16 mouse cellular contexts compared by ENCODE assay signal in the genomic region with DNA sequence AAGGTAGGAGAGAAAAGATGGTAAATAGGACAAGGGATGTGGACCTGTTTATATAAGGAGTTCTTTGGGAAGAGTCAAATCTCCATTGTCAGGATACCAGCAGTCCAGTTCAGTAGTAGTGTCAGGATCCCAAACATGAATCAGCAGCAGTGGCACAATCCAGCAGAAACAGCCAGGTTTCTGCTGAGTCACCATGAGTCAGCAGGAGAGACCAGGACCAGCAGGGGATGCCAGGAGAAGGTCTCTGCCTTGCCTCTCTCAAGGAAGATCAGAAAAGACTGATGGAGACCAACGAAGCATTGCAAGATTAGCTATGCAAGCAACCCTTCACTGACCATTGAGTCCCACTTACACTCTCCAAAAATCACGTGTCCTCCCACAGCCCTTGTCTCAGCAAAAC. TPM values are rescaled to one million over a fixed set of nuclear protein-coding genes. Genes with fewer than 3 reads are reported as not detected.
DNase-seq lines count a peak whose midpoint lies in the region; ATAC-seq and TF ChIP-seq lines count a peak whose summit lies in the region.
"Had no signal": no experiment of that assay in that cellular context is flagged by ENCODE, and none has a peak within 500 bp of the region (broad histone marks: within the 10 kb centered on the region; RNA-seq: fewer than 3 reads in every experiment).

No protein-coding gene starts in this region.

- H3K9ac ChIP-seq in liver, postnatal 0 days (replicated peaks) = no peak overlapping the region
- H3K9ac ChIP-seq in ES-Bruce4 (ENCODE audit: low read depth, poor library complexity, severe bottlenecking) = no peak overlapping the region
- H3K9ac ChIP-seq: hindbrain, embryonic 13.5 days; kidney, embryonic 15.5 days; neural tube, embryonic 12.5 days had no signal

- DNase-seq in liver (peak; percentile 61), NIH3T3 (ENCODE audit: low read depth) (peak; percentile 85)
- DNase-seq in liver, postnatal 0 days = no peak
- DNase-seq in fibroblast of lung, adult 2 months (ENCODE audit: low read depth) = peak; percentile 64
- no peak for DNase-seq in limb, embryonic 10.5 days (ENCODE audit: low spot score)
- DNase-seq in kidney, adult 11 months = no peak
- DNase-seq: cerebellum, adult 8-10 months; heart, adult 18-20 months; left cerebral cortex, postnatal 4 days; thymus, postnatal 36 days had no signal

- no peak overlapping the region for H3K4me3 ChIP-seq in liver, postnatal 0 days (ENCODE audit: low read depth, low read length)
- H3K4me3 ChIP-seq in ES-Bruce4 (ENCODE audit: low read depth, low read length) = no peak overlapping the region
- no peak overlapping the region for H3K4me3 ChIP-seq in limb, embryonic 10.5 days
- H3K4me3 ChIP-seq: forebrain, embryonic 10.5 days; hindbrain, embryonic 13.5 days; kidney, embryonic 15.5 days; layer of hippocampus, adult 2 months; neural tube, embryonic 12.5 days had no signal

- no peak for TF ChIP-seq CTCF in liver, postnatal 0 days (IDR thresholded peaks at IDR 0.05; ENCODE audit: low read depth)
- no peak for TF ChIP-seq CTCF in ES-Bruce4 (IDR thresholded peaks at IDR 0.05; ENCODE audit: low read depth, low read length)

- no peak for ATAC-seq in liver, postnatal 0 days

- no peaks in the 10 kb centered on the region for H3K36me3 ChIP-seq in liver, postnatal 0 days (replicated peaks; ENCODE audit: insufficient read depth, low read length)
- no peaks in the 10 kb centered on the region for H3K36me3 ChIP-seq in ES-Bruce4 (ENCODE audit: control insufficient read depth, insufficient read depth, low read length, poor library complexity, severe bottlenecking)
- no peaks in the 10 kb centered on the region for H3K36me3 ChIP-seq in limb, embryonic 10.5 days
- H3K36me3 ChIP-seq: forebrain, embryonic 10.5 days; hindbrain, embryonic 13.5 days; kidney, embryonic 15.5 days; neural tube, embryonic 12.5 days had no signal

- WGBS in liver, postnatal 0 days (ENCODE audit: insufficient replicate concordance) = 59% methylated on average over 2 of the region's 2 CpGs
- WGBS in limb, embryonic 10.5 days = 73% methylated on average over 2 of the region's 2 CpGs

- H3K27me3 ChIP-seq in liver, postnatal 0 days (ENCODE audit: insufficient read depth, low read length) = 0 out of 2 replicates have a peak, but pooled peaks cover 3% of the 10 kb centered on the region
- no peaks in the 10 kb centered on the region for H3K27me3 ChIP-seq in ES-Bruce4 (ENCODE audit: control insufficient read depth, insufficient read depth, low read length, poor library complexity, severe bottlenecking)
- no peaks in the 10 kb centered on the region for H3K27me3 ChIP-seq in limb, embryonic 10.5 days (ENCODE audit: low read depth, poor library complexity, severe bottlenecking)
- H3K27me3 ChIP-seq: hindbrain, embryonic 13.5 days; kidney, embryonic 15.5 days; neural tube, embryonic 12.5 days had no signal

- no peak for TF ChIP-seq EP300 in liver, postnatal 0 days (IDR thresholded peaks at IDR 0.05; ENCODE audit: low read depth)
- peak; percentile 85 for TF ChIP-seq EP300 in ES-Bruce4 (IDR thresholded peaks at IDR 0.05; ENCODE audit: insufficient read depth, low read depth, low read length)

- H3K4me1 ChIP-seq in liver, postnatal 0 days (ENCODE audit: insufficient read depth) = no peaks in the 10 kb centered on the region
- no peaks in the 10 kb centered on the region for H3K4me1 ChIP-seq in ES-Bruce4 (ENCODE audit: control insufficient read depth, insufficient read depth, low read length)
- peaks cover 13% of the 10 kb centered on the region; the same call in 1 of the 2 replicates for H3K4me1 ChIP-seq in limb, embryonic 10.5 days
- H3K4me1 ChIP-seq: forebrain, embryonic 10.5 days; hindbrain, embryonic 13.5 days; kidney, embryonic 15.5 days; neural tube, embryonic 12.5 days had no signal

- H3K9me3 ChIP-seq in liver, postnatal 0 days (ENCODE audit: low read length) = peaks cover 7% of the 10 kb centered on the region
- H3K9me3 ChIP-seq in ES-Bruce4 (replicated peaks; ENCODE audit: control insufficient read depth, insufficient read depth, low read length, poor library complexity, severe bottlenecking) = peaks cover 2% of the 10 kb centered on the region; the same call in 1 of the 2 replicates
- no peaks in the 10 kb centered on the region for H3K9me3 ChIP-seq in limb, embryonic 10.5 days (replicated peaks)

- H3K27ac ChIP-seq in liver, postnatal 0 days (ENCODE audit: low read depth) = no peak overlapping the region
- peak overlapping the region; percentile 72 for H3K27ac ChIP-seq in ES-Bruce4 (ENCODE audit: insufficient read depth, low read length)
- no peak overlapping the region for H3K27ac ChIP-seq in limb, embryonic 10.5 days
- H3K27ac ChIP-seq: forebrain, embryonic 10.5 days; hindbrain, embryonic 13.5 days; kidney, embryonic 15.5 days; layer of hippocampus, adult 2 months; neural tube, embryonic 12.5 days had no signal

- H3K4me2 ChIP-seq in liver, postnatal 0 days (ENCODE audit: low read depth, low read length) = no peak overlapping the region
- H3K4me2 ChIP-seq: hindbrain, embryonic 13.5 days; kidney, embryonic 15.5 days; neural tube, embryonic 12.5 days had no signal

- TF ChIP-seq POLR2A in ES-Bruce4 (IDR thresholded peaks at IDR 0.05; ENCODE audit: insufficient read depth, low read length) = no peak

RNA-seq across cellular contexts. Expression of a gene that starts 35.4 kb away (rescaled TPM):
- 0.63 and 0.84 TPM in 2 replicates for polyA plus RNA-seq in liver, postnatal 0 days (2015; fragmentation: Nextera tagmentation; extraction: Ambion mirVana)
- 3.4 and 7.8 TPM in 2 replicates for polyA plus RNA-seq in ES-Bruce4 (2011; ENCODE audit: insufficient read depth, insufficient read length, low read depth, missing spikeins)
- 0.70 and 1.5 TPM in 2 replicates for polyA plus RNA-seq in limb, embryonic 10.5 days (2016; fragmentation: Nextera tagmentation; extraction: Ambion mirVana)

Comparison
In these comparisons a context has a peak if more than half of its experiments do, and no peak if none do; other contexts are left out.
1. DNase-seq: peak in liver (single experiment), NIH3T3 (single experiment) and fibroblast of lung, adult 2 months (single experiment); none in liver, postnatal 0 days (single experiment), limb, embryonic 10.5 days (single experiment) and kidney, adult 11 months (single experiment).